Mouse (Mus musculus): Measurements from ENCODE around the gene Prpf39.

DNA sequence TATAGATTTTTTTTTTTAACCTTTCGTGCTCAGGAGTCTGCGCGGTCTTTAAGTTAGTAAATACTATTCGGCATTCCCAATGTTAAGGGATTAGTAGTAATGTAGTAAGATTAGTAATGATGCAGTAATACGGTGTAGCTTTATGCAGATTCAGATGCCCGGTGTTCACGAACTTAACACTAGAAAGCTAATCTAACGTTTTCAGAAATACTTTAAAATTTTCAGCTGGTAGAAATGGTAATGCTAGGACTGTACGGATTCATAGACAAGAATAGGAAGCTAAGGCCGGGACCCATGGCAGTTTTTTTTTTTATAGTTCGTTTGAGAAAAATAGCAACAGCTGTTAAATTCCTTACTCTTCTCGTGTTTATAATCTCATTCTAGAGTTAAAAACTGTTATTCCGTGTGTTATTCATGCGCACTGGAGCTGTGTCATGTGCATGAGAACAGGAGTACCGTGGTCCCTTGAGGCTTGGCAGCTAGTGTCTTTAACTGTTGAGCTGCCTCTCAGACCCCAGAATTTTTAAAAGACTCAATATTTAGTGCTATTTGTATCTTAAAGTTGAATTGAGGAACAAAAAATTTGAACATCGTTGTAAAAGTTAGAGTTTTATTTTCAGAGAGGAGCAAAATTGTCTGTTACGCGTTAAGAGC, 886 bp downstream of the Prpf39 start:
- no peak for TF ChIP-seq CTCF (IDR thresholded peaks at IDR 0.05; ENCODE audit: low read depth, low read length)
- TF ChIP-seq POLR2A (IDR thresholded peaks at IDR 0.05; ENCODE audit: borderline replicate concordance, low read depth, low read length), result no peak
